26 mouse cellular contexts compared by ENCODE assay signal in genomic region chr1:162893014-162893413, GRCm38 (mm10). TPM values are rescaled to one million over a fixed set of nuclear protein-coding genes. Genes with fewer than 3 reads are reported as not detected.
"Had no signal": no experiment of that assay in that cellular context is flagged by ENCODE, and none has a peak within 500 bp of the region (broad histone marks: within the 10 kb centered on the region; RNA-seq: fewer than 3 reads in every experiment).

No protein-coding gene starts in this region.

- ATAC-seq: midbrain, embryonic 15.5 days had no signal

- H3K27ac ChIP-seq: limb, embryonic 12.5 days; limb, embryonic 15.5 days; liver, embryonic 14.5 days; macrophage; midbrain, embryonic 12.5 days; midbrain, embryonic 15.5 days; neural tube, embryonic 12.5 days; neural tube, embryonic 15.5 days; stomach, embryonic 15.5 days had no signal

- H3K9ac ChIP-seq: limb, embryonic 12.5 days; limb, embryonic 15.5 days; liver, embryonic 14.5 days; liver, postnatal 0 days; midbrain, embryonic 12.5 days; midbrain, embryonic 15.5 days; neural tube, embryonic 12.5 days; neural tube, embryonic 15.5 days; stomach, embryonic 15.5 days had no signal

- H3K4me2 ChIP-seq: limb, embryonic 12.5 days; limb, embryonic 15.5 days; liver, embryonic 11.5 days; midbrain, embryonic 12.5 days; midbrain, embryonic 15.5 days; neural tube, embryonic 12.5 days; neural tube, embryonic 15.5 days; stomach, embryonic 15.5 days had no signal

- H3K27me3 ChIP-seq: limb, embryonic 12.5 days; limb, embryonic 15.5 days; midbrain, embryonic 12.5 days; midbrain, embryonic 15.5 days; neural tube, embryonic 12.5 days; neural tube, embryonic 15.5 days; stomach, embryonic 15.5 days had no signal

- H3K4me3 ChIP-seq: limb, embryonic 12.5 days; limb, embryonic 15.5 days; midbrain, embryonic 12.5 days; midbrain, embryonic 15.5 days; neural tube, embryonic 12.5 days; neural tube, embryonic 15.5 days; stomach, embryonic 15.5 days had no signal

- H3K9me3 ChIP-seq: limb, embryonic 12.5 days; limb, embryonic 15.5 days; midbrain, embryonic 12.5 days; midbrain, embryonic 15.5 days; neural tube, embryonic 12.5 days; neural tube, embryonic 15.5 days; stomach, embryonic 15.5 days had no signal

- H3K36me3 ChIP-seq: limb, embryonic 12.5 days; limb, embryonic 15.5 days; midbrain, embryonic 12.5 days; midbrain, embryonic 15.5 days; neural tube, embryonic 12.5 days; neural tube, embryonic 15.5 days; stomach, embryonic 15.5 days had no signal

- DNase-seq: kidney, adult 18-20 months; kidney, adult 9 months; kidney, postnatal 14 days; kidney, postnatal 4 days; left cerebral cortex, postnatal 4 days; liver, postnatal 0 days; lung, postnatal 10 days; retina, postnatal 1 day; right cerebral cortex, postnatal 25 days; spleen, adult 18-20 months; thymus, postnatal 36 days had no signal

- H3K4me1 ChIP-seq: limb, embryonic 12.5 days; limb, embryonic 15.5 days; midbrain, embryonic 12.5 days; midbrain, embryonic 15.5 days; neural tube, embryonic 12.5 days; neural tube, embryonic 15.5 days; stomach, embryonic 15.5 days had no signal

RNA-seq across cellular contexts. Expression of gene Fmo2, which starts 5.5 kb away (rescaled TPM):
- total RNA-seq: megakaryocyte, adult 5-6 weeks had no signal
- polyA plus RNA-seq: liver, embryonic 11.5 days; macrophage; midbrain, embryonic 15.5 days had no signal

RNA-seq across cellular contexts. Expression of gene Fmo1, which starts 26.6 kb away (rescaled TPM):
- total RNA-seq: megakaryocyte, adult 5-6 weeks had no signal
- polyA plus RNA-seq: macrophage had no signal

RNA-seq across cellular contexts. Expression of gene Fmo6, which starts 44.3 kb away (rescaled TPM):
- total RNA-seq: layer of hippocampus, adult 18-20 months; layer of hippocampus, postnatal 14 days; left cerebral cortex, adult 8-10 months; left cerebral cortex, postnatal 14 days; left cerebral cortex, postnatal 4 days; megakaryocyte, adult 5-6 weeks had no signal
- polyA plus RNA-seq: liver, embryonic 11.5 days; liver, embryonic 14.5 days; liver, postnatal 0 days; macrophage; midbrain, embryonic 12.5 days; midbrain, embryonic 15.5 days; neural tube, embryonic 12.5 days had no signal
